Mouse (Mus musculus) cortical plate, adult 2 months (tissue): Measurements from ENCODE around the gene Hoxa6.

Experiments used
- CTCF ChIP-seq: fragments of 200-500 bp; IDR thresholded peaks from 2 replicates; pipeline ENCODE4 v1.5.1; 2011; ENCODE audit warnings: mild to moderate bottlenecking, control low read depth, low read length; ENCODE audit not compliant: insufficient read depth; ENCODE audit errors: extremely low read depth
- POLR2A ChIP-seq: fragments of 200-500 bp; IDR thresholded peaks from 2 replicates; pipeline ENCODE4 v1.6.1; 2011; ENCODE audit warnings: mild to moderate bottlenecking, low read length, control low read depth; ENCODE audit not compliant: insufficient read depth; ENCODE audit errors: extremely low read depth

GRCm38 (mm10) chr6:52171331-52171730 lies 37.2 kb downstream of the Hoxa6 start:
- TF ChIP-seq CTCF (no peak), POLR2A (no peak)
